Mouse (Mus musculus) spleen, postnatal 14 days (tissue): ENCODE data around the gene Inava.

Experiments
- DNase-seq, 2 experiments: peaks; one replicate each; pipeline ENCODE4 v3.0.0; 2021 to 2022; ENCODE audit warnings: low spot score in 2 of 2

Inava gene

GRCm38 (mm10) chr1:136233892-136234594 is at the start of gene Inava:
Gene Inava, minus strand, starts transcription at chr1:136234264.
- DNase-seq: no peak

DNA sequence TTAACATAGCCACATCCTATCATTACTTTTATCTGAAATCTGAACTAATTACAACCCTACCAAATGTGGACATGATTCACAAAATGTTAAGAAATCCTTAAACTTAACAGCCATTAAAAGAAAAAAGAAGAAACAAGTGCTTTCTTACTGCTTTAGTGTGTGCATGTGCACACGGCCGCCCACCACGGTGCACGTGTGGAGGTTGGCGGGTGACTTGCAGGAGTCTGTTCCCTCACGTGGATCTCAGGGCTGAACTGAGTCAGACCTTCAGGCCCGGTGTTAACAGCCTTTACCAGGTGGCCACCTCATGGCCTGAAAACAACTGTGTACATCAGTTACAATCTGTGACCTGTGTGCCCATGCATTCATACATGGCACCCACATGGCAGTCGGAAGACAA is 43.3 kb upstream of the Inava start:
- no peak for DNase-seq

GRCm38 (mm10) chr1:136268224-136268623 is 34.2 kb upstream of the Inava start:
- DNase-seq: no peak

DNA sequence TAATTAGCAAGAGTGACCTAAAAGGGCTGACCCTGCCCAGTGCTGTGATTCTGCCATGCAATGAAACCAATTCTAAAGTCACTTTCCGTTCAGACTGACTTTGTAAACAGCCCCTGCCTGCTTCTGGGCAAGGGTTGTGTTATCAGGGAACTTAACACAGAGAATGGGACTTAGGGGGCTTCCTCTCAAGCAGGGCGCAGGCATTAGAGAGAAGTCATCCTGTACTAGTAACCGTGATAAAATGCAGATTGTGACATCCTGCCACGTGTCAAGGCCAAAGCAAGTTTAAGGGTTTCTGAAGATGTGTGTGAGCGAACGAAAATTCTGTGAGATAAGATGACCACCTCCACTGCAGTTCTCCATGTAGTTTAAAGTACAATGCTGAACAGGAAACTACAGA is 32.1 kb upstream of the Inava start:
- no peak for DNase-seq

- no peak for DNase-seq
These were observed 29.3 kb upstream of the Inava start for GRCm38 (mm10) chr1:136263355-136263754.

DNA sequence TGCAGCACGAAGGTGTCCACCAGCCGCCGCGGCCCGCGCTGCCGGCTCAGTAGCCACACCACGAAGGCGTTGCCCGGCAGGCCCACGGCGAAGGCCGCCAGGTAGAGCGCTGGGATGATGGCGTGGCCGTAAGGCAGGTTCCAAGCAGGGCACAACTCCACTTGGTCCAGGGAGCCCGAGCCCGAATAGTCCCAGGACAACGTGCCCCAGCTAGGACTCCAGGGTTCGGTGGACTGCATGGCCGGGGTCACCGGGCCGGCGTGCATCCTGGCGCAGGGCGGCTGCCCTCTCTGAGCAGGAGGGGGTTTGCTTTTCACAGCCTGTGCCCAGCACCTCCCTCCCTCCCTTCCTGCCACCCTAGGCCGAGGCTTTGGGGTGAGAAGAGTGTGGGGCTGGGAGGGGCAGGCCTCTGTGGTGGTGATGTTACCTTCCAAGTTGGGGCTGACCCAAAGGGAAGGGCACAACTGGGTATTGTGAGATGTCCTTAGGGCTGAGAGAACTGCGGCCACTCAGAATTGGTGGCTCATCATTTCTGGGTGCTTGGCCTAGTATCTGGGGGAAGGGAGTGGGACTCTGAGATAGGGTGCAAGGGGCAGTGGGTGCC is 26.7 kb upstream of the Inava start, which contains the start of gene Gpr25:
Gene Gpr25 (minus strand): TSS at position 239 of the 604 bp plus-strand sequence.
- no peak for DNase-seq

- DNase-seq: no peak
These were observed 26.0 kb upstream of the Inava start for GRCm38 (mm10) chr1:136259893-136260634.

- DNase-seq: no peak
These were observed 25.5 kb upstream of the Inava start for GRCm38 (mm10) chr1:136259543-136259892.

GRCm38 (mm10) chr1:136258495-136258894 is 24.4 kb upstream of the Inava start:
- DNase-seq: no peak

GRCm38 (mm10) chr1:136255657-136256056 is 21.6 kb upstream of the Inava start:
- DNase-seq: no peak

DNA sequence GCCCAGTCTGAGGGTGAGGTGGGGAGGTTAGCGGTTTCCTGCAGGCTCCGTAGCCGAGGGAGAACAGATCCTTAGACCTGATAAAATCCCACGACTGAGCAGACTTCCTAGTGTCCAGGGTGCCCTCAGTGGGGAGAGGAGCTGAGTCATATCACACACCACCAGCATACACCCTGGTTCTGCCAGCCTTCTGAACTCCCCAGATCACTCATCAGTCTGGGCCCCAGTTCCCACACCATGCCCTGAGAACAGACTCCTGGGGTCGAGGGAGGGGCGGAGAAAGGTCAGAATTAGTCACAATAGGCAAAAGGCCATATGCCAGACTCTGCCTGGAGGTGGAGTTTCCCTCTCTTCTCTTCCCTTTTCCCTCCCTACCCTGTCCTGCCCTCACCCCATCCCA is 21.1 kb upstream of the Inava start:
- DNase-seq: no peak

DNA sequence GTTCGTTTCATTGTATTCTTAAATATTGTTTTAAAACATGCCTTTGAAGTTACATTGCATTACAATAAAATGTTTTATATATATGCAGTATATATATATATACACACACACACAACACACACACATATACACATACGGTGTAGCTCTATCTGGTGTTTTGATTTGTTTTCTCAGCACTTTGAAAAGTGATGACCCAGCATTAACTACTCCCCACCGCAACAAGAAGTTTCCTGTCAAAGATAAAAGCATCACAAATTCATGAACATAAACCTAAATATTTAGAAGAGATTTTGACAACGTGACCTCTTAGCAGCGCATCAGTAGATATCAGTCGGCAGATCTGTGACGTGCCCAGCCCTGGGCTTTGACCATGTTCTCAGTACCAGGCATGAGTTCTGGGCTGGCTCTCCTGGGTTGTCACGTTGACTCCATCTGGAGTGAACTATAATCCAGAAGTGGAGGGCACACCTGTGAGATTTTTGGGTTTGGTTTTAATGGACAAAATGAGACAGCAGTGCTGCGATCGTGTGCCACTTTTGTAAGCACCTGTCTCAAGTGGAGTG is 20.5 kb upstream of the Inava start:
- no peak for DNase-seq

- peak in 1 of 2 experiments; percentile 38 for DNase-seq
These were observed 19.4 kb upstream of the Inava start for GRCm38 (mm10) chr1:136253472-136253871.

- DNase-seq: no peak
These were observed 15.6 kb upstream of the Inava start for GRCm38 (mm10) chr1:136249662-136250061.

DNA sequence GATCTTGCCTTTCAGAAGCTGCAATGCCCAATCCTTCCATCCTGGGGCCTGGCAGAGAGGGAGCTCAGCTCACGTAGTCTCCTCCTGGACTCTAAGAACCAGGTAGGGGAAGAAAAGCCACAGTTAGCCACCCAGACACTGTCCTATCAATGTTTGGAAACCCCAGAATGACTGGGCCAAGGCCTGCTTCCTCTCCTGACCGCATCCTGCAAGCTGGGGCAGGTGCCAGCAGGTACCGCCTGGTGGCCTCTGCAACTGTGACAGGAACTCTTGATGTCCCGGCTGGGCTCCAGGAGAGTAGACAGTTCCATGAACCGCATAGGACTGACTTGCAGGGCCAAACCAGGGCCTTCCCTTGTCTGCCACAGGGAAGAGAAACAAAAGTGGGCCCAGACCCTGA is 13.3 kb upstream of the Inava start:
- DNase-seq: no peak

GRCm38 (mm10) chr1:136244469-136244868 is 10.4 kb upstream of the Inava start:
- DNase-seq: no peak

DNA sequence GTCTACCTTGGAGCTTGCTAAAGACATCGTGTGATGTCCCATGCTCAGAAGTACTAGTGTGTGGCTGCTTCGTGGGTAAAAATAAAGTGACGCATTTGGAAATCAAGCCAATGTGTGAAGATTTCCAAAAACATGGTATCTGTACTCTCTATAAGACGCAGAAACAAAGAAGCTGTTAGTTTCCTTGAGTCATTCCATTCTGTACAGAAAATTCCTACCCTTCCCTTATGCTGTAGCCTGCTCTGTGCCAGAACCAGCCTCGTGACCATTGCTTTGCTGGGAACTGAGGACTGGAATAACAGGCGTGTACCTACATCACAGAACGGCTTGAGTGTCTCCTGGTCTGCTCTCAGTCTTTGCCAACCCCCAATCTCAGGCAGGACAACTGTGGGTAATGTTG is 7.7 kb upstream of the Inava start:
- no peak for DNase-seq

GRCm38 (mm10) chr1:136238495-136238894 is 4.4 kb upstream of the Inava start:
- no peak for DNase-seq

DNA sequence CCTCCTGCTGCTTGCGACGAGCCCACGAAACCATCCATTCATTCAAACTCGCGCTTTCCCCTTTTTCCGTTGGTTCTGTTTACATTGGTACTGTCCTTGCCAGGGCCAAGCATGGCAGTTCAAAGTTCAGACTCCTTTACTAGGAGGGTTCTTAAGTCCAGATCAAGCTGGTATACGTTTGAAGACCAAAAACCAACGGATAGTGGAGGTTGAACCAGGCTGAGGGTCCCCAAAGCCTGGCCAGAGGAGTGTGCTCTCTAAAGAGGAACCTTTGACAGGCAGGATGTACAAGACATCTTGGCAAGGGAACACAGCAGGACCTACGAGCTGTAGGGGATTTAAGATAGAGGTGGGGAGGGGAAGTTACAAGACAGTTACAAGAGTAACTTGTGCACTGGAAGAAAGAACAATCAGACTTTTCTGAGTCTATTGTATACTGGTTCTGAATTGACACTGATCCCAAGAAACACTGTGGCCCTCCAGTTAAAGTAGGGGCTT is 580 bp upstream of the Inava start:
- DNase-seq: no peak

GRCm38 (mm10) chr1:136232986-136233790 is 876 bp downstream of the Inava start:
- no peak for DNase-seq

- DNase-seq: no peak
These were observed 1.7 kb downstream of the Inava start for GRCm38 (mm10) chr1:136232285-136232926.
